Mouse (Mus musculus): ENCODE results near the gene Ntn4. TPM values are rescaled to one million over a fixed set of nuclear protein-coding genes. Genes with fewer than 3 reads are reported as not detected.

The Ntn4 gene
- polyA plus RNA-seq (2016; fragmentation: Nextera tagmentation; extraction: Ambion mirVana), result 0.84 and 1.1 TPM in 2 replicates

DNA sequence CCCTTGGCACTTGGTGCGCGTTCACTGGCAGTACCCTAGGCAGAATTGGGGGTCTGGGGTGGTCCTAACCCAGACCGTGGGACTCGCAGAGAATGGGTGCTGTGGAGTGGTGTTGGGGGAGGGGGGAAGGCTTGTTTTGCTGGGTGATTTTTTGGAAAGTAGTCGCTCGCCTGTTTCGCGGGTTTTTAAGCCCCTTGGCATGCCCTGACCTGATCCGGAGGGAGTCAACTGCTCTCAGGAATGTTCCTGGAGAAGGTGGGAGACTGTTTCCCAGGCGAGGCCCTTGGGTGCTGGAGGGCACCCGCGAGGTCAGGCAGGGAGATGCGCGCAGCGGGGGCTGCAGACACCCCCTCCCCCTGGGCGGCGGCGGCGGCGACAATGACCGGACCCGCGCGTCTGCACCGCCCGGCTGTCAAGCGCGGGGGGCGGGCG is at the start of gene Ntn4:
Ntn4 (plus strand) TSS at position 161 of the 432 bp plus-strand sequence.
- peaks cover 73% of the 10 kb centered on the region for H3K27me3 ChIP-seq (ENCODE audit: poor library complexity, severe bottlenecking)
- H3K27ac ChIP-seq, result peak within 1 kb of the TSS; percentile 96
- WGBS, result 5% methylated on average over 29 of the region's 30 CpGs
- H3K4me1 ChIP-seq, result peaks cover 44% of the 10 kb centered on the region
- peak; percentile 49 for DNase-seq (ENCODE audit: extremely low spot score, low spot score)
- H3K36me3 ChIP-seq (replicated peaks), result peaks cover 12% of the 10 kb centered on the region
- peak within 1 kb of the TSS; percentile 86 for H3K4me3 ChIP-seq
- H3K9me3 ChIP-seq, result no peaks in the 10 kb centered on the region

DNA sequence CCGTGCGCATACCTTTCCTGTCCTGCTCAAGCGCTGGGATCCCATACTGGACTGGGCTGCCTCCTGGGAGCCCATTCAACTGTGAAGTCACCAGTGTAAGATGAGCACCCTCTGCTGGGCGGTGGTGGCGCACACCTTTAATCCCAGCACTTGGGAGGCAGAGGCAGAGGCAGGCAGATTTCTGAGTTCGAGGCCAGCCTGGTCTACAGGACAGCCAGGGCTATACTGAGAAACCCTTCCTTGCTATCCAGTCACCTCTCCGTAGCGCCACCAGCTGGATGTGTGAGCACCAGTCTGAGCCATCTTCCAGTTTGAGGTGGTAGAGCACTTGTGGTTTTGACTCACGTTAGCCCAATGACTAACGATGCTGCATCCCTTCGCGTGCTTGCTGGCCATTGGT is 48.0 kb upstream of the Ntn4 start:
- no peak overlapping the region for H3K27ac ChIP-seq
- H3K36me3 ChIP-seq (replicated peaks), result peaks cover 7% of the 10 kb centered on the region
- H3K27me3 ChIP-seq (ENCODE audit: poor library complexity, severe bottlenecking), result peaks cover 10% of the 10 kb centered on the region
- 57% methylated on average over 12 of the region's 12 CpGs for WGBS
- H3K4me1 ChIP-seq, result peaks cover 23% of the 10 kb centered on the region
- DNase-seq (ENCODE audit: extremely low spot score, low spot score), result no peak
- no peaks in the 10 kb centered on the region for H3K9me3 ChIP-seq
- no peak overlapping the region for H3K4me3 ChIP-seq

DNA sequence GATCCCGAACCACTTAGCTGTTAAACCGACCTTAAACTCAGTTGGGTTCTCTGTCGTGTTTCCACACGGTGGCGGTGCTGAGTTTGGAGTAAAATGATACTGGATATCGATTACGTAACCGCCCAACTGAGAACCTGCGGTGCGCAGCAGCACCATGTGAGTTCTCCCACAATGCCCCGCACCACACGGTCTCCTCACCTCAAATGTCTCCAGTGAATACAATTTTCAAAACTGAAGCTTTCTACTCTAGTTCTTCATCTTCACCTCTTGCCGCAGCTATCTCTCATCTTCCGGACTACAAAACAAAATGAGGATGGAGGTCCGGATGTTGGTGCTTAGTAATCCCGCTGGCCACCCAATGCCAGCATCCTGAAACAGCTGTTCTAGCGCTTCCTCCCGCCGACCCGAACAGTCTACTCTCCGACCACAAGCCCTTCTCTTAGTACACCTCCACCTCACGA is 46.4 kb upstream of the Ntn4 start:
- peak overlapping the region; percentile 85 for H3K27ac ChIP-seq
- WGBS, result 2% methylated on average over 22 of the region's 22 CpGs
- H3K4me1 ChIP-seq, result peaks cover 10% of the 10 kb centered on the region
- no peaks in the 10 kb centered on the region for H3K9me3 ChIP-seq
- DNase-seq (ENCODE audit: extremely low spot score, low spot score), result peak; percentile 80
- peak overlapping the region; percentile 61 for H3K4me3 ChIP-seq
- H3K36me3 ChIP-seq (replicated peaks), result no peaks in the 10 kb centered on the region
- peaks cover 10% of the 10 kb centered on the region for H3K27me3 ChIP-seq (ENCODE audit: poor library complexity, severe bottlenecking)

DNA sequence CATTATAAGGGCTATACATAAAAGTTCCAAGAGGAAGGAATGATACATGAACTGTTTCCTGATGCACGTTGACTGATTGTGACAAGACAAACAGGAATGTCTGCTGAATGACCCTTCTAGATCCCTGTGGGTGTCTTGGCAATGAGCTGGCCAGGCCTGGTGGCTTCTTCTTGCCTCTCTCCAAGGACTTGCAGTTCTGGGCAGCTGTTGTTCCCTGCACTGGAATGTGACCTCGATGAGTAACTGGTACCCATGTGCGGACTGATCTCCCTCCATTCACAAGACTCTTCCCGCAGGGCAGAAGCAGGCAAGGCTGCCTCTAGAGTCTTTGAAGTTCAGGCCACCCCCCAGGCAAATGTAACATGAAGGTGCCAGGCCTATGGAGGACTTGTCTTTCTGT is 44.6 kb upstream of the Ntn4 start:
- no peaks in the 10 kb centered on the region for H3K36me3 ChIP-seq (replicated peaks)

DNA sequence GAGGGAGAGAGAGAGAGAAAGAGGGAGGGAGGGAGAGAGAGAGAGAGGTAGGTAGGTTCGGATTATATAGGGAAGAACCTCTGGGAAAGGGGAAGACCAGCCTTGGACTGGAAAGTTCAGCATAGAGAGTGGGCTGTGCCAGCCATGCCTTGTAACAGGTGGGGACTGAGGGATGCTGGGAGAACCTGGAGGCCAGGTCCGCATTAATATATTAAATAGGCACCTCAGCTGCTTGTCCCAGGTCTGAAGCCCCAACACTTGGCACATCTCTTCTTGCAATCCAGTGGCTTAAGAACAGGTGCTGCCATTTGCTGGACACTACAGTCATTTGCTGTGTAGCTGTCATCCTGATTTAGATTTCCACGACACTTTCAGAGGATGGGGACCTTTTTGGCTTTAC is 43.8 kb upstream of the Ntn4 start:
- no peaks in the 10 kb centered on the region for H3K9me3 ChIP-seq
- DNase-seq (ENCODE audit: extremely low spot score, low spot score), result no peak
- no peak overlapping the region for H3K4me3 ChIP-seq
- no peak overlapping the region for H3K27ac ChIP-seq
- H3K36me3 ChIP-seq (replicated peaks), result no peaks in the 10 kb centered on the region
- peaks cover 5% of the 10 kb centered on the region for H3K4me1 ChIP-seq
- 83% methylated on average over 3 of the region's 3 CpGs for WGBS
- peaks cover 10% of the 10 kb centered on the region for H3K27me3 ChIP-seq (ENCODE audit: poor library complexity, severe bottlenecking)

More for the DNA sequence above, 44.6 kb upstream of the Ntn4 start:
- 79% methylated on average over 4 of the region's 4 CpGs for WGBS
- H3K27me3 ChIP-seq (ENCODE audit: poor library complexity, severe bottlenecking), result peaks cover 10% of the 10 kb centered on the region
- H3K4me1 ChIP-seq, result peaks cover 5% of the 10 kb centered on the region
- no peak overlapping the region for H3K27ac ChIP-seq
- H3K9me3 ChIP-seq, result no peaks in the 10 kb centered on the region
- no peak for DNase-seq (ENCODE audit: extremely low spot score, low spot score)
- H3K4me3 ChIP-seq, result no peak overlapping the region

DNA sequence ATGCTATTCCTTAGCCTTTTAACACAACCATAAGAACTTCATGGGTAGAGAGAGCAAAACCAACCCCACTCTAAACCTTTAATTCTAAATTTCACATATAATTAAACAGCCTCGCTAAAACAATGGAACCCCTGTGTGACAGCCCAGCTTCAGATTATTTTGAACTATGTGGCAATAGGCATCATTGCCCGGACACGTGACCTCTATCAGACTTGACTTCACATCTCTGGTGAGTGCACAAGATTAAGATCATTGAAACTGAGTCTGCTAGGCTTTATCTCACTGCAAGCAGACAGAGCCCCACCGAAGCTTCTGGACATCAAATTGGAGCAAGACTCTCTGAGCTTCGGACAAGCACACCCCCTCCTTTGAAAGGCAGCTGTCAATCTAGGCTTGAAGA is 38.2 kb upstream of the Ntn4 start:
- H3K36me3 ChIP-seq (replicated peaks), result no peaks in the 10 kb centered on the region
- H3K4me3 ChIP-seq, result no peak overlapping the region
- DNase-seq (ENCODE audit: extremely low spot score, low spot score), result no peak
- no peak overlapping the region for H3K27ac ChIP-seq
- H3K9me3 ChIP-seq, result 0 out of 2 replicates have a peak, but pooled peaks cover 4% of the 10 kb centered on the region
- peaks cover 6% of the 10 kb centered on the region for H3K4me1 ChIP-seq
- WGBS, result 80% methylated on average over 5 of the region's 5 CpGs
- no peaks in the 10 kb centered on the region for H3K27me3 ChIP-seq (ENCODE audit: poor library complexity, severe bottlenecking)

DNA sequence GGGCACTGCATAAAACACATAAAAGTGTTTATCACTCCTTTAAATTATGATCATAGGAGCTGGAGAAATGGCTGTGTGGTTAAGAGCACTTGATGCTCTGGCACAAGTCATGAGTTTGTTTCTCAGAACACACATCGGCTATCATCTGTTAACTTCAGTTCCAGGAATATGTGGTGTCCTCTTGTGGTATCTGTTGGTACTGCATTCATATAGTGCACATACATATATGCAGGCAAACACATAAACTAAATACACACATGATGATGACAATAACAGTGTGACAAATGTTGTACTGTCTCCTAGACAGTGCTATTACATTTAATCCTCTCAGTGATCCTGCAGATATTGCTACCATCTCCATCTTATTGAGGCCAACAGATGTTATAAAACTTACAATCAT is 37.2 kb upstream of the Ntn4 start:
- Histone ChIP-seq H3K4me1 (peaks cover 6% of the 10 kb centered on the region), H3K27ac (no peak overlapping the region), H3K9me3 (0 out of 2 replicates have a peak, but pooled peaks cover 4% of the 10 kb centered on the region), H3K27me3 (ENCODE audit: poor library complexity, severe bottlenecking) (no peaks in the 10 kb centered on the region), H3K4me3 (no peak overlapping the region), H3K36me3 (replicated peaks) (no peaks in the 10 kb centered on the region)
- WGBS, result 92% methylated on average over 1 of the region's 1 CpGs
- DNase-seq (ENCODE audit: extremely low spot score, low spot score), result no peak

DNA sequence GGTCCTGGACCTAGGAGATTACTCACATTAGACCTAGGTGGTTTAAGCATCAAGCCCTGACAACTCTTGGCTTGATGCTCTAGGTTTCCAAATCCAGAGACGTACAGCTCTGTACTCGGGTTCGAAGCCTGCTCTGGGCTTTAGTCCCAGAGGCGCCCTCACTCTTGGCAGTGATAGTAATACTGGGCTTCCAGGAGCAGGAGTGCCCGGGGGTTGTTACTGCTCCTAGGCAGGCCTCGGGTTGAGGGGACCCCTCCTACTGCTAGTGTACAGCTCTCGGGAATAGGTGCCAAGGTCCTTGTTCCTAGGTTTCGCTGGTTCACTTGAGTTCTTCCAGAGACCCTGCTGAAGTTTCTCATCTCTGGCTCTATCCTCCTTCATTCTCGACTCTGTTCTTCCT is 34.2 kb upstream of the Ntn4 start:
- DNase-seq (ENCODE audit: extremely low spot score, low spot score), result no peak
- Histone ChIP-seq H3K4me1 (peaks cover 6% of the 10 kb centered on the region), H3K9me3 (0 out of 2 replicates have a peak, but pooled peaks cover 4% of the 10 kb centered on the region), H3K27me3 (ENCODE audit: poor library complexity, severe bottlenecking) (no peaks in the 10 kb centered on the region), H3K36me3 (replicated peaks) (no peaks in the 10 kb centered on the region), H3K27ac (no peak overlapping the region), H3K4me3 (no peak overlapping the region)
- 91% methylated on average over 9 of the region's 9 CpGs for WGBS

DNA sequence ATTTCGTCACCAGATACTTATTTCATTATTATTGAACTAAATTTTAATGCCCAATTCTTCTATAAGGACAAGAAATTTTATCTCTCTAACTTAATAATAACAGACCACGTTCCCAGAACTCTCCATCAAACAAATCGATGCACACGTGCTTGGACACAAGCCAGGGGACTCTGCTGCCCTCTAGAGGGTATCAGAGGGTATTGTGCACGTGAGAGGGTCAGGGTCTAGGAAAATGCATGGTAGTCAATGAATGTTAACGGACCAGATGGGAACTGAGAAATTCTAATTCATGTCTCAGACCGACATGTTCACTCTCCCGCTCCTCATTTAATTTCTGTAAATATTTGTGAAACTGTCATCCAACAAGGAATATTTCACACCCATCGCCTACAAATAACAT is 32.4 kb upstream of the Ntn4 start:
- Histone ChIP-seq H3K36me3 (replicated peaks) (no peaks in the 10 kb centered on the region), H3K4me1 (no peaks in the 10 kb centered on the region), H3K27me3 (ENCODE audit: poor library complexity, severe bottlenecking) (no peaks in the 10 kb centered on the region), H3K9me3 (0 out of 2 replicates have a peak, but pooled peaks cover 3% of the 10 kb centered on the region), H3K27ac (no peak overlapping the region), H3K4me3 (no peak overlapping the region)
- 67% methylated on average over 9 of the region's 9 CpGs for WGBS
- no peak for DNase-seq (ENCODE audit: extremely low spot score, low spot score)

DNA sequence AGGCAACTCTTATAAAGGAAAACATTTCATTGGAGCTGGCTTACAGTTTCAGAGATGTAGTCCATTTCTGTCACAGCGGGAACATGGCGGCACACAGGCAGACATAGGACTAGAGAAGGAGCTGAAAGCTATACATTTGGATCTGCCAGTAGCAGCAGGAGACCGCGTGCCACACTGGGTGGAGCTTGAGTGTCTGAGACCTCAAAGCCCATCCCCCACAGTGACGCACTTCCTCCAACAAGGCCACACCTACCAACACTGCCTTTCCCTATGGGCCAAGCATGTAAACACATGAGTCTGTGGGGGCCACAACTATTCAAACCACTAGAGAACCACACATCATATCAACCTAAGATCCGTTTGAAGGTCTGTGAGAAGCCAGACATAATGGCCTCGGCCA is 31.2 kb upstream of the Ntn4 start:
- no peaks in the 10 kb centered on the region for H3K4me1 ChIP-seq
- no peak overlapping the region for H3K4me3 ChIP-seq
- no peaks in the 10 kb centered on the region for H3K9me3 ChIP-seq
- no peaks in the 10 kb centered on the region for H3K36me3 ChIP-seq (replicated peaks)
- H3K27ac ChIP-seq, result no peak overlapping the region
- H3K27me3 ChIP-seq (ENCODE audit: poor library complexity, severe bottlenecking), result no peaks in the 10 kb centered on the region
- 94% methylated on average over 7 of the region's 7 CpGs for WGBS
- DNase-seq (ENCODE audit: extremely low spot score, low spot score), result no peak

DNA sequence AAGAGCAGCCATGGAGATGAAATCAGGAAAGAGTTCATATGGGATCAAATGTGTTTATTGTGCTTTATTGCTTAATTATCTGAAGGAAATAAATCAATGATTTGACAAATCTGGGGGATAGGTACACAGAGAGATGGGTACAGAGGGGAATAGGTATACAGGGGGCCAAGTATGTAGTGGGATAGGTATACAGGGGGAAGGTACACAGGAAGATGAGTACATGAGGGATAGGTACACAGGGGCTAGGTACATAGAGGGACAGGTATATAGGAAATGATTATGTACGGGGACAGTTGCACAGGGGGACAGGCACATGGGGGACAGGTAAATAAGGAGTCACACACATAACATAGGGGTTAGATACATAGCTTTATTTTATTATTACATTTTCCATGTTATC is 29.6 kb upstream of the Ntn4 start:
- Histone ChIP-seq H3K27me3 (ENCODE audit: poor library complexity, severe bottlenecking) (no peaks in the 10 kb centered on the region), H3K27ac (no peak overlapping the region), H3K36me3 (replicated peaks) (no peaks in the 10 kb centered on the region), H3K4me3 (no peak overlapping the region), H3K4me1 (no peaks in the 10 kb centered on the region), H3K9me3 (no peaks in the 10 kb centered on the region)
- WGBS, result 94% methylated on average over 1 of the region's 1 CpGs
- DNase-seq (ENCODE audit: extremely low spot score, low spot score), result no peak

DNA sequence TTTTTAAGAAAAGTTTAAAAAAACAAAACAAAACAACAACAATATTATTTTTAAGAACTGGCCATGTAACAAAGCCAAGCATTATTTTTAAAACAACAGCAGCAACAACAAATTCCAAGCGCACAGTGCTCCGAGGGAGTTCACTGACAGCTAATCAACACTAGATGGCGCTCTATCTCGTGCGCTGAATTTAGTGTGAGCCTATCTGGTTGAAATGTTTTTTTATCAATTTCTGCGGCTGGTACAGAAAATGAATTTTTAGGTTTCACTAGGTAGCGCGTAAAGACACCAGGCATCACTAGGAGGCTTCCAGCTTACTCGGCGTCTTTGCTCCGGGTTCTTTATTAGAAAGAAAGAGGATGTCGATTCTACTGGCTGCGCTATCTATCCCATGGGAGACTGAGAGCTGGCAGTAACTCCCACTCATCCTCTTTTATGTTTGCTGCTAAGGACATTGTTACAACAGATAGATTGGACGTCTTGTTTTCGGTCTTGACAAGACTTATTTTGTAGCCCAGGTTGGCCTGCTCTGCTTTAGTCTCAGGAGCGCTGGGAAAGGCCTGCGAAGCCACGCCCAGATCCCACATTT is 29.0 kb upstream of the Ntn4 start:
- DNase-seq (ENCODE audit: extremely low spot score, low spot score), result peak; percentile 34
- no peak overlapping the region for H3K4me3 ChIP-seq
- no peaks in the 10 kb centered on the region for H3K4me1 ChIP-seq
- H3K27me3 ChIP-seq (ENCODE audit: poor library complexity, severe bottlenecking), result no peaks in the 10 kb centered on the region
- WGBS, result 55% methylated on average over 18 of the region's 18 CpGs
- H3K9me3 ChIP-seq, result no peaks in the 10 kb centered on the region
- H3K27ac ChIP-seq, result no peak overlapping the region
- H3K36me3 ChIP-seq (replicated peaks), result no peaks in the 10 kb centered on the region

DNA sequence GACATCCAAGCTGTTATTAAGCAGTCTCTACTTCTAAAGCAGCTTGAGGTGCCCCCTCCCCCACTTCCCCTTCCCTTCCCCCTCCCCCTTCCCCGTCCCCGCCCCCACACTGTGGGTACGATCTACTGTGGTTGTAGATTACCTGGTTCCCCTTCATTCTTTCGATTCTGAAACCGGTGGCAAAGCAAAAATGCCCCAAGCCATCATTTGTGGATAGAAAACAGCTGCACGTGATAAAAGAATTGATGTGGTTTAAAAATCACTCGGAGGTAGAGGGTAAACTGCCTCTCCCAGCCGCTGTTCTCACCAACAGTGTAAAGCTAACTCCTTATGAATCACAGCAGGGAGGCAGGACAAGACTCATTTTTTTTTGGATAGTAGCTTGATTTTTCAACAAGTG is 25.6 kb upstream of the Ntn4 start:
- Histone ChIP-seq H3K4me3 (no peak overlapping the region), H3K27ac (no peak overlapping the region), H3K36me3 (replicated peaks) (no peaks in the 10 kb centered on the region), H3K27me3 (ENCODE audit: poor library complexity, severe bottlenecking) (no peaks in the 10 kb centered on the region), H3K9me3 (no peaks in the 10 kb centered on the region), H3K4me1 (no peaks in the 10 kb centered on the region)
- WGBS, result 83% methylated on average over 8 of the region's 8 CpGs
- no peak for DNase-seq (ENCODE audit: extremely low spot score, low spot score)

Measured in forebrain, embryonic 10.5 days (tissue).